ENCODE assay signal across 32 mouse cellular contexts in genomic region chr17:57801180-57801579, GRCm38 (mm10). TPM values are rescaled to one million over a fixed set of nuclear protein-coding genes. Genes with fewer than 3 reads are reported as not detected.
"Had no signal": no experiment of that assay in that cellular context is flagged by ENCODE, and none has a peak within 500 bp of the region (broad histone marks: within the 10 kb centered on the region; RNA-seq: fewer than 3 reads in every experiment).

No protein-coding gene starts in this region.

- H3K27ac ChIP-seq: kidney, embryonic 15.5 days; limb, embryonic 10.5 days; limb, embryonic 13.5 days; liver, embryonic 12.5 days; liver, embryonic 15.5 days; lung, embryonic 15.5 days; midbrain, embryonic 10.5 days; midbrain, embryonic 13.5 days; neural tube, embryonic 13.5 days; stomach, postnatal 0 days had no signal

- H3K4me2 ChIP-seq: kidney, embryonic 15.5 days; limb, embryonic 13.5 days; liver, embryonic 12.5 days; liver, embryonic 15.5 days; lung, embryonic 15.5 days; midbrain, embryonic 13.5 days; neural tube, embryonic 13.5 days had no signal

- H3K4me1 ChIP-seq: kidney, embryonic 15.5 days; limb, embryonic 10.5 days; limb, embryonic 13.5 days; liver, embryonic 12.5 days; liver, embryonic 15.5 days; lung, embryonic 15.5 days; megakaryocyte, embryonic 14.5 days; neural tube, embryonic 13.5 days had no signal

- H3K36me3 ChIP-seq: kidney, embryonic 15.5 days; limb, embryonic 10.5 days; limb, embryonic 13.5 days; liver, embryonic 12.5 days; liver, embryonic 15.5 days; lung, embryonic 15.5 days; midbrain, embryonic 10.5 days; midbrain, embryonic 13.5 days; neural tube, embryonic 13.5 days had no signal

- DNase-seq: kidney, adult 11 months; kidney, adult 8-10 months; kidney, postnatal 10 days; kidney, postnatal 4 days; liver; lung, adult 18-20 months; lung, postnatal 10 days; lung, postnatal 36 days; retina, postnatal 1 day; right cerebral cortex, postnatal 4 days; thymus, postnatal 36 days had no signal

- H3K4me3 ChIP-seq: kidney, embryonic 15.5 days; limb, embryonic 10.5 days; limb, embryonic 13.5 days; liver, embryonic 12.5 days; liver, embryonic 15.5 days; lung, embryonic 15.5 days; megakaryocyte, embryonic 14.5 days; midbrain, embryonic 10.5 days; midbrain, embryonic 13.5 days; myocyte; neural tube, embryonic 13.5 days had no signal

- H3K9ac ChIP-seq: kidney, embryonic 15.5 days; limb, embryonic 13.5 days; liver, embryonic 12.5 days; liver, embryonic 15.5 days; lung, embryonic 15.5 days; midbrain, embryonic 13.5 days; neural tube, embryonic 13.5 days had no signal

- H3K27me3 ChIP-seq: kidney, embryonic 15.5 days; limb, embryonic 13.5 days; liver, embryonic 12.5 days; liver, embryonic 15.5 days; lung, embryonic 15.5 days; megakaryocyte, embryonic 14.5 days; midbrain, embryonic 13.5 days; neural tube, embryonic 13.5 days had no signal

- H3K9me3 ChIP-seq: kidney, embryonic 15.5 days; limb, embryonic 10.5 days; limb, embryonic 13.5 days; liver, embryonic 15.5 days; lung, embryonic 15.5 days; megakaryocyte, embryonic 14.5 days; midbrain, embryonic 10.5 days; midbrain, embryonic 13.5 days; neural tube, embryonic 13.5 days had no signal

- ATAC-seq: liver, embryonic 12.5 days; midbrain, embryonic 13.5 days; midbrain, embryonic 16.5 days had no signal

RNA-seq across cellular contexts. Expression of gene Cntnap5c, which starts 31.8 kb away (rescaled TPM):
- total RNA-seq: monocyte, adult 5-6 weeks; neutrophil, adult 5-6 weeks had no signal
- polyA plus RNA-seq: kidney, embryonic 15.5 days; limb, embryonic 10.5 days; limb, embryonic 13.5 days; liver, embryonic 12.5 days; liver, embryonic 15.5 days; lung, embryonic 15.5 days; midbrain, embryonic 10.5 days; myocyte; stomach, embryonic 14.5 days; stomach, postnatal 0 days had no signal

RNA-seq across cellular contexts. Expression of gene Gm21834, which starts 59.2 kb away (rescaled TPM):
- total RNA-seq: layer of hippocampus, adult 18-20 months; layer of hippocampus, postnatal 14 days; left cerebral cortex, adult 18-20 months; left cerebral cortex, postnatal 10 days; monocyte, adult 5-6 weeks; neutrophil, adult 5-6 weeks had no signal
- polyA plus RNA-seq: kidney, embryonic 15.5 days; limb, embryonic 10.5 days; limb, embryonic 13.5 days; liver, embryonic 12.5 days; liver, embryonic 15.5 days; lung, embryonic 15.5 days; midbrain, embryonic 10.5 days; midbrain, embryonic 13.5 days; midbrain, embryonic 16.5 days; myocyte; neural tube, embryonic 13.5 days; stomach, embryonic 14.5 days; stomach, postnatal 0 days; urinary bladder, adult 2 months had no signal
